Comparison of ENCODE assay signal across 9 mouse cellular contexts in the genomic region with DNA sequence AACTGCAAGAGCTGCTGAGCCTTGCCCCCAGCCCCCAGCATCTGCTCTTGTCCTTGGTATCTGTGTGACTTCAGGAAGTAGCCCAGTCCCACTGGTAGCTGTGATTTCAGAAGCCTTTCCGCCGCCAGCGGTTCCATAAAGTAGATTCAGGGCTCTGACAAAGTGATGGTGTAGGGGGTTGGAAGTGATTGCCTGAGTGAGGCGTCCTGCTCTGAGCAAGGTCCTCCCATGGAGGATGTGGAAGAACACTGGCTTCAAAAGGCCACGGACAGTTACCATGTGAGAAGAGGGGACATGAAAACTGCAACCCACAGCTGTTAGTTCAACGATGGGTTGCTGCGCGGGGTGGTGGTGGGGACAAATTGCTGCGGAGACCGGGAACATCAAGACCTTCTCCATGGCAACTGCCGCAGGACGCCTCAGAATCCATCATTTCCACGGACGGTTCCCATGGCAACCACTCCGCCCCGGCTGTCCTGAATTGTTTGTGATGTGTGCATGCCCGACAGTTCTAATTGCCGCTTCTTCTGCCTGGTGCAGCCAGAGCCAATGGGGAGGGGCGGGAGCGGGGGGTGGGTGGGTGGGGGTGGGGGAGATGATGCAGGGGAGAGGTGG. TPM values are rescaled to one million over a fixed set of nuclear protein-coding genes. Genes with fewer than 3 reads are reported as not detected.
A peak's percentile ranks its signal among the peaks of the same experiment; 100 is the strongest.
DNase-seq lines count a peak whose midpoint lies in the region; ATAC-seq and TF ChIP-seq lines count a peak whose summit lies in the region.
"Had no signal": no experiment of that assay in that cellular context is flagged by ENCODE, and none has a peak within 500 bp of the region (broad histone marks: within the 10 kb centered on the region; RNA-seq: fewer than 3 reads in every experiment).

No protein-coding gene starts in this region.

- no peak for TF ChIP-seq CTCF in G1E (IDR thresholded peaks at IDR 0.05; ENCODE audit: low read depth, low read length)

- H3K27me3 ChIP-seq in G1E (ENCODE audit: insufficient read depth, low read length): no peaks in the 10 kb centered on the region
- no peaks in the 10 kb centered on the region for H3K27me3 ChIP-seq in forebrain, embryonic 14.5 days (replicated peaks; ENCODE audit: control insufficient read depth, insufficient read depth, low read length)
- no peaks in the 10 kb centered on the region for H3K27me3 ChIP-seq in neural tube, embryonic 11.5 days (ENCODE audit: control insufficient read depth, insufficient read depth, low read length)

- no peak for DNase-seq in G1E (ENCODE audit: low spot score)
- DNase-seq in brain, embryonic 18.5 days (ENCODE audit: low read depth, low spot score): peak; percentile 86
- DNase-seq in forebrain, embryonic 14.5 days (ENCODE audit: low spot score): peak; percentile 97
- DNase-seq in layer of hippocampus, postnatal 25 days (ENCODE audit: extremely low spot score in 1 of 2, low spot score in 1 of 2): peak; percentile 73 to 83
- DNase-seq in neural tube, embryonic 11.5 days (ENCODE audit: low spot score): peak; percentile 95
- no peak for DNase-seq in kidney, adult 11 months
- DNase-seq in natural killer cell, adult 2 months (ENCODE audit: low spot score in 2 of 2): no peak

- H3K4me3 ChIP-seq in G1E (ENCODE audit: low read depth, low read length): peak overlapping the region; percentile 27; the same call in 1 of the 2 replicates
- peak overlapping the region; percentile 9; the same call in 1 of the 2 replicates for H3K4me3 ChIP-seq in forebrain, embryonic 14.5 days (ENCODE audit: low read depth, low read length)
- no peak overlapping the region for H3K4me3 ChIP-seq in neural tube, embryonic 11.5 days (ENCODE audit: low read depth, low read length)

- H3K4me1 ChIP-seq in G1E (ENCODE audit: insufficient read depth, low read depth, low read length): no peaks in the 10 kb centered on the region; the same call in 1 of the 2 replicates
- peaks cover 32% of the 10 kb centered on the region for H3K4me1 ChIP-seq in forebrain, embryonic 14.5 days (ENCODE audit: control insufficient read depth, insufficient read depth, low read length)
- H3K4me1 ChIP-seq in neural tube, embryonic 11.5 days (ENCODE audit: control insufficient read depth, insufficient read depth, low read length): peaks cover 24% of the 10 kb centered on the region

- peak overlapping the region; percentile 49; the same call in 1 of the 2 replicates for H3K9ac ChIP-seq in forebrain, embryonic 14.5 days (ENCODE audit: low read length)
- peak overlapping the region; percentile 30; the same call in 1 of the 2 replicates for H3K9ac ChIP-seq in neural tube, embryonic 11.5 days (ENCODE audit: low read length)
- H3K9ac ChIP-seq: liver, embryonic 14.5 days had no signal

- H3K4me2 ChIP-seq in forebrain, embryonic 14.5 days (ENCODE audit: low read length): peak overlapping the region; percentile 60
- peak overlapping the region; percentile 35 for H3K4me2 ChIP-seq in neural tube, embryonic 11.5 days (ENCODE audit: low read depth)

- no peaks in the 10 kb centered on the region for H3K36me3 ChIP-seq in G1E (replicated peaks)
- H3K36me3 ChIP-seq in forebrain, embryonic 14.5 days (ENCODE audit: control insufficient read depth, insufficient read depth, low read length): no peaks in the 10 kb centered on the region
- H3K36me3 ChIP-seq in neural tube, embryonic 11.5 days (ENCODE audit: control insufficient read depth, insufficient read depth, low read length): no peaks in the 10 kb centered on the region

- H3K9me3 ChIP-seq in G1E (replicated peaks): peaks cover 95% of the 10 kb centered on the region
- H3K9me3 ChIP-seq in forebrain, embryonic 14.5 days (replicated peaks; ENCODE audit: control insufficient read depth, low read length): no peaks in the 10 kb centered on the region; the same call in 1 of the 2 replicates
- no peaks in the 10 kb centered on the region; the same call in 1 of the 2 replicates for H3K9me3 ChIP-seq in neural tube, embryonic 11.5 days (ENCODE audit: control insufficient read depth, low read length)

- WGBS in forebrain, embryonic 14.5 days: 2% methylated on average over 20 of the region's 20 CpGs
- WGBS in neural tube, embryonic 11.5 days: under 1% methylated on average over 20 of the region's 20 CpGs

- H3K27ac ChIP-seq in forebrain, embryonic 14.5 days (ENCODE audit: low read depth, low read length): peak overlapping the region; percentile 98
- peak overlapping the region; percentile 93 for H3K27ac ChIP-seq in neural tube, embryonic 11.5 days (ENCODE audit: low read depth, low read length)
- H3K27ac ChIP-seq: liver, embryonic 14.5 days had no signal

- no peak for ATAC-seq in G1E (ENCODE audit: extremely low read depth, insufficient number of reproducible peaks, low FRiP score, poor library complexity, severe bottlenecking)
- peak; percentile 82 for ATAC-seq in forebrain, embryonic 14.5 days
- ATAC-seq in neural tube, embryonic 11.5 days (ENCODE audit: insufficient read depth, low FRiP score, low TSS enrichment): peak; percentile 79
- ATAC-seq in megakaryocyte, adult 5-6 weeks (ENCODE audit: poor library complexity, severe bottlenecking): no peak

RNA-seq across cellular contexts. Expression of a gene that starts 51.1 kb away (rescaled TPM):
- total RNA-seq in G1E (2014; fragmentation: Nextera tagmentation) (not detected in 2 replicates), G1E (2017) (not detected in 2 replicates)
- not detected in 2 replicates for polyA plus RNA-seq in G1E (2012)
- 0.31 TPM in 1 of 2 replicates, not detected in the other for polyA plus RNA-seq in forebrain, embryonic 14.5 days (2014; fragmentation: Nextera tagmentation; extraction: Ambion mirVana)
- total RNA-seq in layer of hippocampus, postnatal 25 days (2021): not detected
- 0.54 TPM in 1 of 2 replicates, not detected in the other for polyA plus RNA-seq in neural tube, embryonic 11.5 days (2014; fragmentation: Nextera tagmentation; extraction: Ambion mirVana)
- not detected in 2 replicates for total RNA-seq in megakaryocyte, adult 5-6 weeks (2015)
- not detected in 2 replicates for total RNA-seq in megakaryocyte, adult 5-6 weeks (2017)
- polyA plus RNA-seq: liver, embryonic 14.5 days had no signal

Comparison
In these comparisons a context has a peak if more than half of its experiments do, and no peak if none do; other contexts are left out.
1. ATAC-seq: peak in forebrain, embryonic 14.5 days (single experiment) and neural tube, embryonic 11.5 days (single experiment); none in G1E (single experiment) and megakaryocyte, adult 5-6 weeks (single experiment).
2. DNase-seq: peak in brain, embryonic 18.5 days (single experiment), forebrain, embryonic 14.5 days (single experiment), layer of hippocampus, postnatal 25 days (2 of 2) and neural tube, embryonic 11.5 days (single experiment); none in G1E (single experiment), kidney, adult 11 months (single experiment) and natural killer cell, adult 2 months (0 of 2).